Mouse (Mus musculus) kidney, adult 9 months (tissue): ENCODE measurements around the gene Pdzd2.

ENCODE experiments used
- DNase-seq: peaks from one replicate; pipeline ENCODE4 v3.0.0; 2022

The Pdzd2 gene

GRCm38 (mm10) chr15:12663351-12663750 is 76.4 kb downstream of the Pdzd2 start:
- no peak for DNase-seq

GRCm38 (mm10) chr15:12660320-12660719 is 79.4 kb downstream of the Pdzd2 start:
- DNase-seq, result no peak

GRCm38 (mm10) chr15:12655959-12656662 is 83.6 kb downstream of the Pdzd2 start:
- DNase-seq, result no peak

- DNase-seq, result no peak
Observed at GRCm38 (mm10) chr15:12655316-12655715, 84.4 kb downstream of the Pdzd2 start.

- DNase-seq, result peak; percentile 11
Observed at GRCm38 (mm10) chr15:12652336-12653031, 87.2 kb downstream of the Pdzd2 start.

GRCm38 (mm10) chr15:12650236-12650635 is 89.5 kb downstream of the Pdzd2 start:
- peak; percentile 14 for DNase-seq

GRCm38 (mm10) chr15:12649674-12650073 is 90.0 kb downstream of the Pdzd2 start:
- no peak for DNase-seq

GRCm38 (mm10) chr15:12649131-12649530 is 90.6 kb downstream of the Pdzd2 start:
- DNase-seq, result peak; percentile 73

- no peak for DNase-seq
Observed at GRCm38 (mm10) chr15:12640755-12641154, 99.0 kb downstream of the Pdzd2 start.

GRCm38 (mm10) chr15:12639776-12640175 is 99.9 kb downstream of the Pdzd2 start:
- DNase-seq, result no peak

- DNase-seq, result no peak
Observed at GRCm38 (mm10) chr15:12639181-12639580, 100.5 kb downstream of the Pdzd2 start.

GRCm38 (mm10) chr15:12638370-12639030 is 101.2 kb downstream of the Pdzd2 start:
- DNase-seq, result no peak

- no peak for DNase-seq
Observed at GRCm38 (mm10) chr15:12637511-12637910, 102.2 kb downstream of the Pdzd2 start.

- no peak for DNase-seq
Observed at GRCm38 (mm10) chr15:12636386-12636785, 103.3 kb downstream of the Pdzd2 start.

- DNase-seq, result no peak
Observed at GRCm38 (mm10) chr15:12634921-12635320, 104.8 kb downstream of the Pdzd2 start.

- no peak for DNase-seq
Observed at GRCm38 (mm10) chr15:12629164-12629563, 110.6 kb downstream of the Pdzd2 start.

GRCm38 (mm10) chr15:12628451-12628850 is 111.3 kb downstream of the Pdzd2 start:
- DNase-seq, result no peak

- no peak for DNase-seq
Observed at GRCm38 (mm10) chr15:12626930-12627329, 112.8 kb downstream of the Pdzd2 start.

GRCm38 (mm10) chr15:12626166-12626565 is 113.6 kb downstream of the Pdzd2 start:
- no peak for DNase-seq

GRCm38 (mm10) chr15:12625524-12625923 is 114.2 kb downstream of the Pdzd2 start:
- DNase-seq, result no peak

GRCm38 (mm10) chr15:12623521-12623920 is 116.2 kb downstream of the Pdzd2 start:
- no peak for DNase-seq

- no peak for DNase-seq
Observed at GRCm38 (mm10) chr15:12622701-12623100, 117.0 kb downstream of the Pdzd2 start.

- peak; percentile 13 for DNase-seq
Observed at GRCm38 (mm10) chr15:12622093-12622643, 117.6 kb downstream of the Pdzd2 start.

GRCm38 (mm10) chr15:12619273-12619672 is 120.5 kb downstream of the Pdzd2 start:
- DNase-seq, result no peak
